Mouse (Mus musculus) midbrain, embryonic 16.5 days (tissue): ENCODE data around the gene Arl4c. TPM values are rescaled to one million over a fixed set of nuclear protein-coding genes. Genes with fewer than 3 reads are reported as not detected.

Source experiments
- ATAC-seq: fragments of 200-750 bp; cut with Nextera tagmentation; 2 replicates; pipeline ENCODE4 v1.8.0; 2017; ENCODE audit warnings: moderate TSS enrichment
- H3K27ac ChIP-seq: fragments of 300-500 bp; sonication (generic); 2 replicates; pipeline ENCODE4 v1.5.1; 2014; ENCODE audit warnings: mild to moderate bottlenecking, low read length, mixed read lengths
- H3K27me3 ChIP-seq: fragments of 300-500 bp; sonication (generic); 2 replicates; pipeline ENCODE4 v1.6.1; 2014; ENCODE audit warnings: low read depth, low read length, mixed read lengths; ENCODE audit not compliant: control insufficient read depth, insufficient read depth
- H3K36me3 ChIP-seq: fragments of 300-500 bp; sonication (generic); 2 replicates; pipeline ENCODE4 v1.6.1; 2014; ENCODE audit warnings: mild to moderate bottlenecking, low read length, moderate library complexity, mixed read lengths; ENCODE audit not compliant: control insufficient read depth, insufficient read depth
- H3K4me1 ChIP-seq: fragments of 300-500 bp; sonication (generic); 2 replicates; pipeline ENCODE4 v1.6.1; 2014; ENCODE audit warnings: mild to moderate bottlenecking, low read length, mixed read lengths; ENCODE audit not compliant: control insufficient read depth, insufficient read depth
- H3K4me2 ChIP-seq: fragments of 300-500 bp; sonication (generic); 2 replicates; pipeline ENCODE4 v1.6.1; 2014; ENCODE audit warnings: mild to moderate bottlenecking, low read length, mixed read lengths
- H3K4me3 ChIP-seq: fragments of 300-500 bp; sonication (generic); 2 replicates; pipeline ENCODE4 v1.5.1; 2014; ENCODE audit warnings: low read depth, mild to moderate bottlenecking, low read length, moderate library complexity, mixed read lengths
- H3K9ac ChIP-seq: fragments of 300-500 bp; sonication (generic); 2 replicates; pipeline ENCODE4 v1.6.1; 2014; ENCODE audit warnings: low read depth, low read length, mixed read lengths
- H3K9me3 ChIP-seq: fragments of 300-500 bp; sonication (generic); replicated peaks from 2 replicates; pipeline ENCODE4 v1.6.1; 2014; ENCODE audit warnings: mild to moderate bottlenecking, low read length, mixed read lengths; ENCODE audit not compliant: control insufficient read depth, poor library complexity, severe bottlenecking
- WGBS: fragments of 180-500 bp; shearing (Covaris S2); extraction: QIAGEN DNeasy Blood & Tissue Kit; methylation state at CpG from one replicate; pipeline ENCODE4 v1.1.7; 2014; 5-methylcytosine and 5-hydroxymethylcytosine counted together
- polyA plus RNA-seq: library from polyadenylated mRNA; unstranded; fragments of >200 nt; fragmentation: Nextera tagmentation; extraction: Ambion mirVana; gene quantifications from 2 replicates; pipeline ENCODE4 v1.2.1, GENCODE M21; 2015

The Arl4c gene
- polyA plus RNA-seq, 1 experiment from 2014 or later = 54.6 TPM

DNA sequence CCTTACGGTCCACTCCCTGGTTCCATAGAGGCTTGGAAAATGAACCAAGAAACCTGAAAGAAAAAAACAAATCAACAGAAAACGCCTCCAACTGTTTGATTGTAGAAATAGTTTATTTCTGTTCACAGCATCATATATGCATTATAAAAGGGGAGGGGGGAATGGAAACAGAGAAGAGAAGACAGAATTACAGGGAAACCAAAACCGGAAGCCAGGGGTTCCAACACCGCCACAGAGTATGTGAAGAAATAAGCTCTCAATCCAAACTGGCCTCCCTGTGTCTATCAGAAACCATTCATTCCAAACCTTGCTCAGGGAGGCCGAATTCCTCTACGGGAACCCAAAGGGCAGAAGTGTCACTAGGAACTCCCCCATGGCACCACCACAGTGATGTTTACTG is 3.9 kb downstream of the Arl4c start:
- H3K36me3 ChIP-seq = peaks cover 10% of the 10 kb centered on the region; the same call in 1 of the 2 replicates
- peaks cover 14% of the 10 kb centered on the region for H3K4me1 ChIP-seq
- H3K9me3 ChIP-seq = no peaks in the 10 kb centered on the region
- H3K27ac ChIP-seq = peak overlapping the region; percentile 99; the same call in 1 of the 2 replicates
- H3K4me2 ChIP-seq = peak overlapping the region; percentile 85
- H3K9ac ChIP-seq = peak overlapping the region; percentile 64; the same call in 1 of the 2 replicates
- peak overlapping the region; percentile 89 for H3K4me3 ChIP-seq
- WGBS = 88% methylated on average over 6 of the region's 6 CpGs
- no peaks in the 10 kb centered on the region for H3K27me3 ChIP-seq
- ATAC-seq = no peak

DNA sequence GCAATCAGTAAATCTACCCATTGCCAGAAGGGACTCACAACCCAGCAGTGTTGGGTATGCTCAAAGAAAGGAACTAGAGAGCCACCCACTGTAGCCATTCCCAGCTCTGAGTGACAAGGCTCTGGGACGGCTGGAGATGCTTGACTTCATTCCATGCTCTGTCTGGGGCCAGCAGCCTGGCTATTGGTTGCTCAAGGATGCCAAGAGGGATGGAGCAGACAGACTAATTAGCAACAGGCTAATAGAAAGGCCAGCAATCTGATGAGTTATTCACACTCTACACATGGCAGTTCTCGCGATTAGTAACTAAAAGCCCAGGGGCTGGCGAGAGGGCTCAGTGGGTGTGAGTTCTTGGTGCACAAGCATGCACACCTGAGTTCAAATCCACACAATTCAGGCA is 5.6 kb downstream of the Arl4c start:
- peaks cover 10% of the 10 kb centered on the region; the same call in 1 of the 2 replicates for H3K36me3 ChIP-seq
- H3K9ac ChIP-seq = no peak overlapping the region
- H3K27me3 ChIP-seq = no peaks in the 10 kb centered on the region
- WGBS = 64% methylated on average over 4 of the region's 4 CpGs
- peaks cover 12% of the 10 kb centered on the region for H3K4me1 ChIP-seq
- H3K27ac ChIP-seq = no peak overlapping the region
- ATAC-seq = no peak
- H3K4me2 ChIP-seq = no peak overlapping the region
- no peak overlapping the region for H3K4me3 ChIP-seq
- H3K9me3 ChIP-seq = no peaks in the 10 kb centered on the region

- H3K9ac ChIP-seq = no peak overlapping the region
- H3K27me3 ChIP-seq = no peaks in the 10 kb centered on the region
- H3K4me3 ChIP-seq = no peak overlapping the region
- peaks cover 10% of the 10 kb centered on the region; the same call in 1 of the 2 replicates for H3K36me3 ChIP-seq
- peaks cover 12% of the 10 kb centered on the region for H3K4me1 ChIP-seq
- 95% methylated on average over 10 of the region's 10 CpGs for WGBS
- no peak overlapping the region for H3K27ac ChIP-seq
- H3K9me3 ChIP-seq = no peaks in the 10 kb centered on the region
- no peak for ATAC-seq
- no peak overlapping the region for H3K4me2 ChIP-seq
These were observed 7.7 kb downstream of the Arl4c start for GRCm38 (mm10) chr1:88694353-88694752.

- Histone ChIP-seq H3K4me1 (peaks cover 1% of the 10 kb centered on the region), H3K9me3 (no peaks in the 10 kb centered on the region), H3K9ac (no peak overlapping the region), H3K27ac (no peak overlapping the region), H3K4me3 (no peak overlapping the region), H3K36me3 (peaks cover 4% of the 10 kb centered on the region; the same call in 1 of the 2 replicates), H3K27me3 (no peaks in the 10 kb centered on the region), H3K4me2 (no peak overlapping the region)
- 74% methylated on average over 2 of the region's 2 CpGs for WGBS
- ATAC-seq = no peak
These were observed 9.7 kb downstream of the Arl4c start for GRCm38 (mm10) chr1:88692293-88692827.

- H3K36me3 ChIP-seq = no peaks in the 10 kb centered on the region; the same call in 1 of the 2 replicates
- no peak overlapping the region for H3K9ac ChIP-seq
- H3K9me3 ChIP-seq = no peaks in the 10 kb centered on the region
- 94% methylated on average over 6 of the region's 6 CpGs for WGBS
- H3K27me3 ChIP-seq = no peaks in the 10 kb centered on the region
- H3K4me3 ChIP-seq = no peak overlapping the region
- no peak overlapping the region for H3K4me2 ChIP-seq
- H3K4me1 ChIP-seq = no peaks in the 10 kb centered on the region
- no peak for ATAC-seq
- no peak overlapping the region for H3K27ac ChIP-seq
These were observed 11.4 kb downstream of the Arl4c start for GRCm38 (mm10) chr1:88690601-88691000.

DNA sequence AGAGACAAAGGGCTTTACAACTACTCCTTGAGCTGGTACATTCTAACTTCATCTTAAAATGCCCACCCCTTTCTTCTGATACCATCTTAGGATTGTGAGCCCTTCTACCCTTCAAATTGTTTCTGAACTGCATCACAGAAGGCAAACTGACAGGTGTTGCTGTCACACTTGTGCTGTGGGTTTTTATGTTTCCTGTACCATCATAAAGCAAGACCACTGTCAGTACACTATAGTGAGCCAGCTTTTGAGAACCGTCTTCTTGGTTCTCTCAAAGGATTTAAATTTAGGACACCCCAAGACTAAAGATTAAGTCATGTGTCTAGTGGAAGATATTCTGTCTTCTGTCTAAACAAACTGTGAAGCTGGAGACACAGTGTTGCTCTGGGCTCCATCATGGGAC is 17.3 kb downstream of the Arl4c start:
- no peaks in the 10 kb centered on the region for H3K36me3 ChIP-seq
- H3K9ac ChIP-seq = no peak overlapping the region
- ATAC-seq = no peak
- no peak overlapping the region for H3K4me3 ChIP-seq
- H3K4me1 ChIP-seq = 0 out of 2 replicates have a peak, but pooled peaks cover 5% of the 10 kb centered on the region
- H3K9me3 ChIP-seq = no peaks in the 10 kb centered on the region
- H3K4me2 ChIP-seq = no peak overlapping the region
- H3K27ac ChIP-seq = no peak overlapping the region
- WGBS = 94% methylated on average over 1 of the region's 1 CpGs
- H3K27me3 ChIP-seq = no peaks in the 10 kb centered on the region

- H3K4me3 ChIP-seq = no peak overlapping the region
- ATAC-seq = no peak
- H3K9me3 ChIP-seq = no peaks in the 10 kb centered on the region
- no peak overlapping the region for H3K4me2 ChIP-seq
- no peak overlapping the region for H3K27ac ChIP-seq
- H3K9ac ChIP-seq = no peak overlapping the region
- no peaks in the 10 kb centered on the region for H3K36me3 ChIP-seq
- no peaks in the 10 kb centered on the region for H3K27me3 ChIP-seq
- WGBS = 94% methylated on average over 4 of the region's 4 CpGs
- 0 out of 2 replicates have a peak, but pooled peaks cover 6% of the 10 kb centered on the region for H3K4me1 ChIP-seq
These were observed 20.4 kb downstream of the Arl4c start for GRCm38 (mm10) chr1:88681596-88681995.

DNA sequence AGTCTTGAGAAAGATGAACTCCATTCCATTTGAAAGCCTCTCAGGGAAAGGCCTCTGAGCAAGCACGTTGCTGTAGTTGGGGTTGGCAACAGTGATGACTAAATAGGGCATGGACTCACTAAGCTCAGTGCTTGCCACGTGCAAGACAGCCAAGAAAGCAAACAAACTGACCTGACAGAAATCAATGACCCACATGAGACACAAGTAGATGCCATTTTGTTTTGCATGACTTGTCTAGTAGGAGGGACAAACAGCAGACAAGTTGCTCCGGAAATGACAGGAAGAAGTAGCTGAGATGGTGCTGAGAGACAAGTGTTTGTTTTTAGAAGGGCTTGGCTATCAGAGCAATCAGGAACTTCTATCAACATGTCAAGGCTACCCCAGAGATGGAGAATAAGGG is 21.2 kb downstream of the Arl4c start:
- Histone ChIP-seq H3K9me3 (no peaks in the 10 kb centered on the region), H3K4me2 (no peak overlapping the region), H3K9ac (no peak overlapping the region), H3K4me1 (0 out of 2 replicates have a peak, but pooled peaks cover 6% of the 10 kb centered on the region), H3K27me3 (no peaks in the 10 kb centered on the region), H3K4me3 (no peak overlapping the region), H3K27ac (no peak overlapping the region), H3K36me3 (no peaks in the 10 kb centered on the region)
- ATAC-seq = no peak
- WGBS = 78% methylated on average over 3 of the region's 3 CpGs

- no peak for ATAC-seq
- WGBS = 50% methylated on average over 3 of the region's 3 CpGs
- H3K4me1 ChIP-seq = 0 out of 2 replicates have a peak, but pooled peaks cover 6% of the 10 kb centered on the region
- no peak overlapping the region for H3K4me3 ChIP-seq
- no peak overlapping the region for H3K4me2 ChIP-seq
- H3K27me3 ChIP-seq = no peaks in the 10 kb centered on the region
- no peaks in the 10 kb centered on the region for H3K9me3 ChIP-seq
- H3K9ac ChIP-seq = no peak overlapping the region
- H3K27ac ChIP-seq = no peak overlapping the region
- no peaks in the 10 kb centered on the region for H3K36me3 ChIP-seq
These were observed 23.7 kb downstream of the Arl4c start for GRCm38 (mm10) chr1:88678231-88678739.
